ENCODE assay signal across 9 mouse cellular contexts in genomic region chr7:45593118-45593815, GRCm38 (mm10). TPM values are rescaled to one million over a fixed set of nuclear protein-coding genes. Genes with fewer than 3 reads are reported as not detected.
DNase-seq lines count a peak whose midpoint lies in the region; ATAC-seq and TF ChIP-seq lines count a peak whose summit lies in the region.
"Had no signal": no experiment of that assay in that cellular context is flagged by ENCODE, and none has a peak within 500 bp of the region (broad histone marks: within the 10 kb centered on the region; RNA-seq: fewer than 3 reads in every experiment).

No protein-coding gene starts in this region.

- WGBS in liver, embryonic 12.5 days (ENCODE audit: insufficient replicate concordance), result 20% methylated on average over 10 of the region's 10 CpGs
- 15% methylated on average over 10 of the region's 10 CpGs for WGBS in heart, postnatal 0 days
- 25% methylated on average over 10 of the region's 10 CpGs for WGBS in limb, embryonic 11.5 days

- H3K4me3 ChIP-seq in liver, embryonic 12.5 days, result no peak overlapping the region
- no peak overlapping the region for H3K4me3 ChIP-seq in heart, postnatal 0 days (ENCODE audit: low read depth, low read length)
- no peak overlapping the region for H3K4me3 ChIP-seq in limb, embryonic 11.5 days (ENCODE audit: low read depth, low read length)

- H3K36me3 ChIP-seq in liver, embryonic 12.5 days, result peaks cover 9% of the 10 kb centered on the region
- H3K36me3 ChIP-seq in heart, postnatal 0 days (replicated peaks; ENCODE audit: control insufficient read depth, insufficient read depth, low read length), result no peaks in the 10 kb centered on the region
- no peaks in the 10 kb centered on the region for H3K36me3 ChIP-seq in limb, embryonic 11.5 days (ENCODE audit: control insufficient read depth, insufficient read depth, low read length)

- H3K9ac ChIP-seq in liver, embryonic 12.5 days, result no peak overlapping the region
- H3K9ac ChIP-seq in heart, postnatal 0 days (replicated peaks; ENCODE audit: low read depth, low read length), result no peak overlapping the region
- no peak overlapping the region for H3K9ac ChIP-seq in limb, embryonic 11.5 days (ENCODE audit: low read length)

- H3K27me3 ChIP-seq in liver, embryonic 12.5 days (replicated peaks), result no peaks in the 10 kb centered on the region
- H3K27me3 ChIP-seq in heart, postnatal 0 days (ENCODE audit: control insufficient read depth, insufficient read depth, low read length), result no peaks in the 10 kb centered on the region
- H3K27me3 ChIP-seq in limb, embryonic 11.5 days (ENCODE audit: control insufficient read depth, insufficient read depth, low read length), result no peaks in the 10 kb centered on the region

- H3K27ac ChIP-seq in liver, embryonic 12.5 days, result no peak overlapping the region
- H3K27ac ChIP-seq in heart, postnatal 0 days (ENCODE audit: low read depth), result no peak overlapping the region
- H3K27ac ChIP-seq in limb, embryonic 11.5 days (replicated peaks; ENCODE audit: low read depth, low read length), result no peak overlapping the region

- H3K4me2 ChIP-seq in liver, embryonic 12.5 days, result no peak overlapping the region
- no peak overlapping the region for H3K4me2 ChIP-seq in heart, postnatal 0 days (ENCODE audit: low read depth, low read length)
- H3K4me2 ChIP-seq in limb, embryonic 11.5 days (ENCODE audit: low read depth, severe bottlenecking), result no peak overlapping the region

- no peaks in the 10 kb centered on the region for H3K9me3 ChIP-seq in liver, embryonic 12.5 days (replicated peaks)
- no peaks in the 10 kb centered on the region for H3K9me3 ChIP-seq in heart, postnatal 0 days (replicated peaks; ENCODE audit: control insufficient read depth, low read length)
- no peaks in the 10 kb centered on the region for H3K9me3 ChIP-seq in limb, embryonic 11.5 days (ENCODE audit: control insufficient read depth, low read length)

- peaks cover 12% of the 10 kb centered on the region for H3K4me1 ChIP-seq in liver, embryonic 12.5 days
- H3K4me1 ChIP-seq in heart, postnatal 0 days (ENCODE audit: control insufficient read depth, insufficient read depth), result no peaks in the 10 kb centered on the region
- H3K4me1 ChIP-seq in limb, embryonic 11.5 days (ENCODE audit: control insufficient read depth, insufficient read depth, low read length), result no peaks in the 10 kb centered on the region

- TF ChIP-seq EP300 in heart, postnatal 0 days (IDR thresholded peaks at IDR 0.05; ENCODE audit: low read depth), result 0 out of 2 replicates have a peak, but pooled peaks have one; percentile 33

- peak; percentile 89 for TF ChIP-seq CTCF in heart, postnatal 0 days (IDR thresholded peaks at IDR 0.05; ENCODE audit: low read depth)

- DNase-seq in liver (peak; percentile 72), R1 (ENCODE audit: low read depth, low spot score) (peak; percentile 84)
- peak; percentile 77 to 85 for DNase-seq in cerebellum, postnatal 25 days
- DNase-seq in heart, postnatal 0 days (ENCODE audit: low spot score), result peak; percentile 73
- peak; percentile 78 for DNase-seq in limb, embryonic 11.5 days (ENCODE audit: low spot score)
- DNase-seq in retina, postnatal 7 days (ENCODE audit: low read depth, low spot score), result peak; percentile 47
- DNase-seq in urinary bladder, postnatal 36 days (ENCODE audit: low spot score in 2 of 2), result peak; percentile 51 to 72

- no peak for ATAC-seq in liver, embryonic 12.5 days
- ATAC-seq in heart, postnatal 0 days (ENCODE audit: insufficient read depth, low read depth), result no peak
- no peak for ATAC-seq in limb, embryonic 11.5 days (ENCODE audit: insufficient number of reproducible peaks, low FRiP score, low TSS enrichment, low read depth)

RNA-seq across cellular contexts. Expression of gene Fgf21, which starts 22.0 kb away (rescaled TPM):
- polyA plus RNA-seq in liver, embryonic 12.5 days (2016; fragmentation: Nextera tagmentation; extraction: Ambion mirVana), result not detected in 2 replicates
- total RNA-seq in heart, postnatal 0 days (2014; rRNA removed; ENCODE audit: low replicate concordance), result not detected in 2 replicates
- polyA plus RNA-seq in heart, postnatal 0 days (2015; fragmentation: Nextera tagmentation; extraction: Ambion mirVana), result 0.12 TPM in 1 of 2 replicates, not detected in the other
- polyA plus RNA-seq in limb, embryonic 11.5 days (2014; fragmentation: Nextera tagmentation; extraction: Ambion mirVana), result not detected in 2 replicates
- polyA plus RNA-seq: heart, embryonic 14.5 days had no signal

RNA-seq across cellular contexts. Expression of gene Bcat2, which starts 23.3 kb away (rescaled TPM):
- 50.4 and 54.7 TPM in 2 replicates for polyA plus RNA-seq in liver, embryonic 12.5 days (2016; fragmentation: Nextera tagmentation; extraction: Ambion mirVana)
- 70.6 and 97.2 TPM in 2 replicates for total RNA-seq in heart, postnatal 0 days (2014; rRNA removed; ENCODE audit: low replicate concordance)
- 73.7 and 74.8 TPM in 2 replicates for polyA plus RNA-seq in heart, postnatal 0 days (2015; fragmentation: Nextera tagmentation; extraction: Ambion mirVana)
- polyA plus RNA-seq in limb, embryonic 11.5 days (2014; fragmentation: Nextera tagmentation; extraction: Ambion mirVana), result 50.7 and 54.2 TPM in 2 replicates

RNA-seq across cellular contexts. Expression of gene Fut1, which starts 23.8 kb away (rescaled TPM):
- polyA plus RNA-seq in liver, embryonic 12.5 days (2016; fragmentation: Nextera tagmentation; extraction: Ambion mirVana), result 0.15 TPM in 1 of 2 replicates, not detected in the other
- total RNA-seq in heart, postnatal 0 days (2014; rRNA removed; ENCODE audit: low replicate concordance), result not detected in 2 replicates
- polyA plus RNA-seq in heart, postnatal 0 days (2015; fragmentation: Nextera tagmentation; extraction: Ambion mirVana), result not detected in 2 replicates
- 0.07 TPM in 1 of 2 replicates, not detected in the other for polyA plus RNA-seq in limb, embryonic 11.5 days (2014; fragmentation: Nextera tagmentation; extraction: Ambion mirVana)

RNA-seq across cellular contexts. Expression of gene Izumo1, which starts 28.3 kb away (rescaled TPM):
- 0.20 and 0.23 TPM in 2 replicates for polyA plus RNA-seq in liver, embryonic 12.5 days (2016; fragmentation: Nextera tagmentation; extraction: Ambion mirVana)
- 0.53 TPM in 1 of 2 replicates, not detected in the other for total RNA-seq in heart, postnatal 0 days (2014; rRNA removed; ENCODE audit: low replicate concordance)
- 0.11 and 0.23 TPM in 2 replicates for polyA plus RNA-seq in heart, postnatal 0 days (2015; fragmentation: Nextera tagmentation; extraction: Ambion mirVana)
- polyA plus RNA-seq in limb, embryonic 11.5 days (2014; fragmentation: Nextera tagmentation; extraction: Ambion mirVana), result not detected in 2 replicates

RNA-seq across cellular contexts. Expression of gene Rasip1, which starts 34.0 kb away (rescaled TPM):
- polyA plus RNA-seq in liver, embryonic 12.5 days (2016; fragmentation: Nextera tagmentation; extraction: Ambion mirVana), result 10.5 and 11.8 TPM in 2 replicates
- total RNA-seq in heart, postnatal 0 days (2014; rRNA removed; ENCODE audit: low replicate concordance), result 68.8 and 77.6 TPM in 2 replicates
- polyA plus RNA-seq in heart, postnatal 0 days (2015; fragmentation: Nextera tagmentation; extraction: Ambion mirVana), result 13.7 and 14.3 TPM in 2 replicates
- 5.8 and 6.4 TPM in 2 replicates for polyA plus RNA-seq in limb, embryonic 11.5 days (2014; fragmentation: Nextera tagmentation; extraction: Ambion mirVana)
